Mouse (Mus musculus) heart, embryonic 11.5 days (tissue): ENCODE measurements around the gene Dnah2. TPM values are rescaled to one million over a fixed set of nuclear protein-coding genes. Genes with fewer than 3 reads are reported as not detected.

Source experiments
- ATAC-seq: fragments of 200-750 bp; cut with Nextera tagmentation; replicated peaks from 2 replicates; pipeline ENCODE4 v1.8.0; 2017; ENCODE audit warnings: moderate library complexity; ENCODE audit not compliant: insufficient number of reproducible peaks, low FRiP score, low TSS enrichment
- H3K27ac ChIP-seq: fragments of 300-500 bp; sonication (generic); 2 replicates; pipeline ENCODE4 v1.5.1; 2014; ENCODE audit warnings: mild to moderate bottlenecking, low read depth, low read length
- H3K27me3 ChIP-seq: fragments of 300-500 bp; sonication (generic); 2 replicates; pipeline ENCODE4 v1.6.1; 2014; ENCODE audit warnings: mild to moderate bottlenecking, low read length, mixed read lengths; ENCODE audit not compliant: control insufficient read depth, insufficient read depth
- H3K36me3 ChIP-seq: fragments of 300-500 bp; sonication (generic); 2 replicates; pipeline ENCODE4 v1.6.1; 2014; ENCODE audit warnings: mild to moderate bottlenecking, low read length, moderate library complexity, mixed read lengths; ENCODE audit not compliant: control insufficient read depth, insufficient read depth
- H3K4me1 ChIP-seq: fragments of 300-500 bp; sonication (generic); 2 replicates; pipeline ENCODE4 v1.6.1; 2014; ENCODE audit warnings: low read length; ENCODE audit not compliant: control insufficient read depth, insufficient read depth
- H3K4me2 ChIP-seq: fragments of 300-500 bp; sonication (generic); 2 replicates; pipeline ENCODE4 v1.6.1; 2014; ENCODE audit warnings: mild to moderate bottlenecking, moderate library complexity
- H3K4me3 ChIP-seq: fragments of 300-500 bp; sonication (generic); 2 replicates; pipeline ENCODE4 v1.5.1; 2014; ENCODE audit warnings: low read depth, low read length
- H3K9ac ChIP-seq: fragments of 300-500 bp; sonication (generic); 2 replicates; pipeline ENCODE4 v1.6.1; 2014; ENCODE audit warnings: mild to moderate bottlenecking, low read depth, low read length, moderate library complexity
- H3K9me3 ChIP-seq: fragments of 300-500 bp; sonication (generic); replicated peaks from 2 replicates; pipeline ENCODE4 v1.6.1; 2016; ENCODE audit warnings: low read length; ENCODE audit not compliant: control insufficient read depth
- WGBS: fragments of 180-500 bp; shearing (Covaris S2); extraction: QIAGEN DNeasy Blood & Tissue Kit; methylation state at CpG from one replicate; pipeline ENCODE4 v1.1.7; 2014; ENCODE audit not compliant: insufficient replicate concordance; 5-methylcytosine and 5-hydroxymethylcytosine counted together
- polyA plus RNA-seq: library from polyadenylated mRNA; unstranded; fragments of >200 nt; fragmentation: Nextera tagmentation; extraction: Ambion mirVana; gene quantifications from 2 replicates; pipeline ENCODE4 v1.2.1, GENCODE M21; 2014

Dnah2 gene
- polyA plus RNA-seq, 1 experiment from 2014 or later, result 0.20 TPM

- WGBS, result 1% methylated on average over 3 of the region's 3 CpGs
- no peaks in the 10 kb centered on the region for H3K27me3 ChIP-seq
- peak overlapping the region; percentile 99 for H3K4me2 ChIP-seq
- H3K4me1 ChIP-seq, result peaks cover 58% of the 10 kb centered on the region
- H3K27ac ChIP-seq, result peak overlapping the region; percentile 97
- ATAC-seq, result no peak
- peak overlapping the region; percentile 80 for H3K9ac ChIP-seq
- peak overlapping the region; percentile 83 for H3K4me3 ChIP-seq
- H3K9me3 ChIP-seq, result no peaks in the 10 kb centered on the region
- peaks cover 2% of the 10 kb centered on the region; the same call in 1 of the 2 replicates for H3K36me3 ChIP-seq
These were observed 133.6 kb downstream of the Dnah2 start for GRCm38 (mm10) chr11:69415327-69415667.

DNA sequence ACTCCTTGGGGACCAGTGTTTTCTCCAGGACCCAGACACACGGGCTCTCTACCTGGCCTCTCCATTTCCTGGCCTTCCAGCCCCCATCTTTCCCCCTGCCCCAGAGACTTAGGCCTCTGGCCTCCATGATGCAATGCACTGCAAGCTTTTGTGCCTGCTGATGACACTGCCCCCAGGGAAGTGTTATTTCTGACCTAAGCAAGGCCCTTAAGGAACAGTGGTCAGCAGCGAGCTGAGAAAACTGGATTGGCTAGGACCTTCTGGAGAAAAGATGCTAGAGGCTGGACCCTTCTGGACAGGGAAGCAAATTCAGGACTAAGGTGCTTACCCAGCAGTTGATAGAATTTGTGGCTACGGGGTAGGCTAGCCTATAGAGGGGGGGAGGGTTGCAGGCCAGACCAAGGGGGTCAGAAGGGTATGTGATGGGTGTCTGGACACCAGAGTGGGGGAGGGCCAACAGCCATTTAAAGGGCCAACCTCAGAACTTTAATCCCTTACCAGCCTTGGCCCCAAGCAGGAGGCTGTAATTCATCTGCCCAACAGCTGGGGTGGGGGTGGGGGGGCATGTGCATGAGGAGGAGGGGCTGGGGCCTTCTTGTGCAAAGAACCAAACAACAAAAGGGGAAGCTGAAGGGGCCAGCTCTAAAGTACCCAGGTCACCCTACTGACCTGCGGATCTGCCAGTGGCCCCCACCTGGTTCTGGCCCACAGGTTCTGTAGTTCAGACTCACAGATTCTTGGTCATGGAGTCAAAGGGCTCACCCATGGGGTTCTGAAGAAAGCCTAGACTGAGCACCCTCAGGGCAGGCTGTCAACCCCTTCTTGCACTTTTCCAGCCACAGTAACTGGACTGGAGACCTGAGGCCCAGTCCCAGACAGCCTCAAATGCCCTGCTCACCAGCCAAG is 134.2 kb downstream of the Dnah2 start:
- WGBS, result 24% methylated on average over 4 of the region's 4 CpGs
- H3K36me3 ChIP-seq, result peaks cover 2% of the 10 kb centered on the region; the same call in 1 of the 2 replicates
- H3K4me1 ChIP-seq, result peaks cover 54% of the 10 kb centered on the region
- no peak for ATAC-seq
- peak overlapping the region; percentile 97 for H3K27ac ChIP-seq
- H3K4me3 ChIP-seq, result peak overlapping the region; percentile 83
- no peaks in the 10 kb centered on the region for H3K27me3 ChIP-seq
- H3K9ac ChIP-seq, result peak overlapping the region; percentile 80
- H3K4me2 ChIP-seq, result peak overlapping the region; percentile 99
- H3K9me3 ChIP-seq, result no peaks in the 10 kb centered on the region

- Histone ChIP-seq H3K9ac (peak within 1 kb of the TSS; percentile 92), H3K4me3 (peak within 1 kb of the TSS; percentile 83), H3K27ac (peak within 1 kb of the TSS; percentile 98), H3K9me3 (no peaks in the 10 kb centered on the region), H3K36me3 (peaks cover 2% of the 10 kb centered on the region; the same call in 1 of the 2 replicates), H3K4me1 (peaks cover 49% of the 10 kb centered on the region), H3K27me3 (no peaks in the 10 kb centered on the region), H3K4me2 (peak within 1 kb of the TSS; percentile 99)
- 44% methylated on average over 12 of the region's 12 CpGs for WGBS
- no peak for ATAC-seq
These were observed 135.4 kb downstream of the Dnah2 start, which contains the start of gene Kdm6b for GRCm38 (mm10) chr11:69413221-69414181. Gene Kdm6b (minus strand): TSS chr11:69413675.

DNA sequence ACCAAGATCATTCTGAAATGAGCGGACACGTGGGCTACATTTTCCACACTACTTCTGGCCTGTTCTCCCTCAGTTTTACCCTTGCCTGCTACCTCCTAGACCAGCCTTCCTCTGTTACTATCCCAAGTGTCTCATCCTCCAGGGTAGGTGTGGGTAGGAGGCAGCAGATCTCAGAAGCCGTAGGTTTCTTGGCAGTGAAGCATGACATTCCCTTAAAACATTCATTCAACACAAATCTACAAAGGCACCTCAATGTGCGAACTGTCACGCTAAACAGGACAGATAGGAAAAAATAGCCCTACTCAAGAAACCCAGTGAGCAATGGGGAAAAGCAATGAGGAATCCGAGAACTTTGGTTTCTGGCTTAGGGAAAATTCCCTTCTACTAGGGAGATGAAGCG is 136.4 kb downstream of the Dnah2 start:
- Histone ChIP-seq H3K36me3 (peaks cover 6% of the 10 kb centered on the region), H3K9ac (peak overlapping the region; percentile 92; the same call in 1 of the 2 replicates), H3K4me1 (peaks cover 49% of the 10 kb centered on the region), H3K27me3 (no peaks in the 10 kb centered on the region), H3K27ac (peak overlapping the region; percentile 98), H3K4me3 (peak overlapping the region; percentile 90; the same call in 1 of the 2 replicates), H3K4me2 (peak overlapping the region; percentile 99), H3K9me3 (no peaks in the 10 kb centered on the region)
- no peak for ATAC-seq
- WGBS, result 56% methylated on average over 7 of the region's 7 CpGs

DNA sequence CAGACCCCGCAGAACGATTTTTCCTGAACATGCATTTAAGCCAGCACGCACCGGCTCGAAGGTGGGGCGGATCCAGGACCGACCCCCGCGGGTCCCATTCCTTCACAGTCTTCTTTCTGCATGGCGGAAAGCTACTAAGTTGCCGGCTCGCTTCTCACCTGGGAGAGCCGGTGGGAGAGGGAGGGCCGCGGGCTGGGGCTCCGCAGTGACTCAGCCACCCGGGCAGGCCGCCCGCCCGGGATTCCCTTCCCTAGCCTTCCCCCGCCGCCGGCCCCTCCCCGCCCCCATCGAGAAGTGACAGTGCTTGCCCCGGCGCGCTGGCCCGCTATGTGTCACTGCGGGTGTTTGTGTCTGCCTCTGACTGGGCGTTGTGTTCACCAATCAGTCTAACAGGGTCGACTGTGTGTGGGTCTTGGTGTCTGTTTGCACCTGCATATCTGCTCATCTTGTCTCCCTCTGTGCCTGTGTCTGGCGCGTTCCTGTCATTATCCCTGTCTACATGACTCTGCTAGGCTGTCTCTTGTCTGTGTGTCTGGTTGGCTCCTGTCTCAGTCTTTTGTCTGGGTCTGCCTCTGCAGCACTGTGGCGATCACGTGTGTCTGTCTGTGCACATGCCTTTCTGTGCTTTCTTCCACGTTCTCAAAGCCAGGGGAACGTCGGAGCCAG is 137.2 kb downstream of the Dnah2 start:
- no peaks in the 10 kb centered on the region for H3K27me3 ChIP-seq
- no peaks in the 10 kb centered on the region for H3K9me3 ChIP-seq
- H3K4me2 ChIP-seq, result peak overlapping the region; percentile 99
- under 1% methylated on average over 37 of the region's 39 CpGs for WGBS
- H3K4me3 ChIP-seq, result peak overlapping the region; percentile 90
- peak overlapping the region; percentile 98 for H3K27ac ChIP-seq
- H3K36me3 ChIP-seq, result peaks cover 14% of the 10 kb centered on the region
- ATAC-seq, result no peak; the same call in 1 of the 2 replicates
- peak overlapping the region; percentile 92 for H3K9ac ChIP-seq
- H3K4me1 ChIP-seq, result peaks cover 42% of the 10 kb centered on the region

- H3K27me3 ChIP-seq, result no peaks in the 10 kb centered on the region
- peak overlapping the region; percentile 98 for H3K27ac ChIP-seq
- peak overlapping the region; percentile 92 for H3K9ac ChIP-seq
- peak; percentile 40 for ATAC-seq
- no peaks in the 10 kb centered on the region for H3K9me3 ChIP-seq
- peak overlapping the region; percentile 90 for H3K4me3 ChIP-seq
- peak overlapping the region; percentile 99 for H3K4me2 ChIP-seq
- peaks cover 18% of the 10 kb centered on the region for H3K36me3 ChIP-seq
- WGBS, result under 1% methylated on average over 26 of the region's 26 CpGs
- H3K4me1 ChIP-seq, result peaks cover 42% of the 10 kb centered on the region
These were observed 137.8 kb downstream of the Dnah2 start for GRCm38 (mm10) chr11:69411073-69411535.

GRCm38 (mm10) chr11:69410310-69411072 is 138.4 kb downstream of the Dnah2 start:
- H3K27me3 ChIP-seq, result no peaks in the 10 kb centered on the region
- H3K9me3 ChIP-seq, result no peaks in the 10 kb centered on the region
- 0 out of 2 replicates have a peak, but pooled peaks have one; percentile 7 for ATAC-seq
- H3K4me2 ChIP-seq, result peak overlapping the region; percentile 99
- peak overlapping the region; percentile 90 for H3K4me3 ChIP-seq
- peaks cover 25% of the 10 kb centered on the region for H3K36me3 ChIP-seq
- WGBS, result under 1% methylated on average over 41 of the region's 41 CpGs
- H3K9ac ChIP-seq, result peak overlapping the region; percentile 92
- peak overlapping the region; percentile 98 for H3K27ac ChIP-seq
- H3K4me1 ChIP-seq, result peaks cover 42% of the 10 kb centered on the region
